Comparison of ENCODE assay signal across 18 mouse cellular contexts in genomic region chr16:12518264-12518663, GRCm38 (mm10).
DNase-seq lines count a peak whose midpoint lies in the region; ATAC-seq and TF ChIP-seq lines count a peak whose summit lies in the region.
"Had no signal": no experiment of that assay in that cellular context is flagged by ENCODE, and none has a peak within 500 bp of the region (broad histone marks: within the 10 kb centered on the region; RNA-seq: fewer than 3 reads in every experiment).

No protein-coding gene starts in this region.

- H3K27me3 ChIP-seq in CH12.LX (replicated peaks), result peaks cover 7% of the 10 kb centered on the region
- no peaks in the 10 kb centered on the region for H3K27me3 ChIP-seq in liver, embryonic 12.5 days (replicated peaks)

- 61% methylated on average over 7 of the region's 7 CpGs for WGBS in liver, embryonic 12.5 days (ENCODE audit: insufficient replicate concordance)

- no peaks in the 10 kb centered on the region for H3K9me3 ChIP-seq in CH12.LX (replicated peaks; ENCODE audit: low read length)
- H3K9me3 ChIP-seq in liver, embryonic 12.5 days (replicated peaks), result no peaks in the 10 kb centered on the region
- H3K9me3 ChIP-seq: G1E had no signal

- TF ChIP-seq RAD21 in CH12.LX (IDR thresholded peaks at IDR 0.05; ENCODE audit: low read depth, low read length), result no peak

- no peak overlapping the region for H3K27ac ChIP-seq in CH12.LX (ENCODE audit: insufficient read depth, low read depth)
- H3K27ac ChIP-seq in liver, embryonic 12.5 days, result no peak overlapping the region

- in situ Hi-C loops in CH12.LX (cut with MboI; ENCODE audit: low pct_ligation_motif_present, low pct_unique_long_range_greater_than_20kb, low sequenced_read_pairs), result no loop called here

- H3K4me1 ChIP-seq in CH12.LX (ENCODE audit: control insufficient read depth in 1 of 2, insufficient read depth in 2 of 2), result peaks cover 0 to 25% of the 10 kb centered on the region in 2 experiments; a peak in 2 of 4 replicates
- no peaks in the 10 kb centered on the region for H3K4me1 ChIP-seq in liver, embryonic 12.5 days

- no peak for TF ChIP-seq POLR2A in CH12.LX (IDR thresholded peaks at IDR 0.05; ENCODE audit: low read depth, low read length)

- H3K36me3 ChIP-seq in CH12.LX (replicated peaks in 1 of 2; ENCODE audit: control insufficient read depth in 1 of 2, insufficient read depth in 1 of 2, low read length in 1 of 2), result no peaks in the 10 kb centered on the region
- no peaks in the 10 kb centered on the region for H3K36me3 ChIP-seq in liver, embryonic 12.5 days
- H3K36me3 ChIP-seq: G1E had no signal

- peak overlapping the region; percentile 55; the same call in 1 of the 2 replicates for H3K4me2 ChIP-seq in CH12.LX (ENCODE audit: insufficient read depth, low read depth, poor library complexity, severe bottlenecking)
- no peak overlapping the region for H3K4me2 ChIP-seq in liver, embryonic 12.5 days

- peak; percentile 28 for DNase-seq in CH12.LX (ENCODE audit: extremely low read depth)
- DNase-seq: adrenal gland, adult 2 months; adrenal gland, adult 8-10 months; adrenal gland, postnatal 10 days; adrenal gland, postnatal 14 days; adrenal gland, postnatal 25 days; adrenal gland, postnatal 36 days; B cell, adult 2 months; cerebellum, adult 11 months; cerebellum, adult 11-12 months; cerebellum, adult 18-20 months; cerebellum, adult 2 months; cerebellum, adult 8-10 months had no signal

- TF ChIP-seq EP300 in CH12.LX (IDR thresholded peaks at IDR 0.05; ENCODE audit: low read length), result peak; percentile 75

- no peaks in the 10 kb centered on the region for H3K79me2 ChIP-seq in CH12.LX (replicated peaks; ENCODE audit: control insufficient read depth, extremely low read depth, insufficient read depth, poor library complexity, severe bottlenecking)

- no peak for ATAC-seq in liver, embryonic 12.5 days
- ATAC-seq: activated CD4-positive, CD25-positive, alpha-beta regulatory T cell, adult 4 months; CD4-positive, CD25-positive, alpha-beta regulatory T cell, adult 4 months; Patski had no signal

- no peak overlapping the region for H3K4me3 ChIP-seq in CH12.LX (replicated peaks in 1 of 3; ENCODE audit: low read depth in 2 of 3, low read length in 2 of 3, poor library complexity in 1 of 3)
- no peak overlapping the region for H3K4me3 ChIP-seq in liver, embryonic 12.5 days

- H3K9ac ChIP-seq in CH12.LX (ENCODE audit: insufficient read depth, low read depth), result no peak overlapping the region
- H3K9ac ChIP-seq in liver, embryonic 12.5 days, result no peak overlapping the region

- dilution Hi-C loops in CH12.LX (cut with MboI; ENCODE audit: extremely low pct_ligation_motif_present, extremely low pct_unique_long_range_greater_than_20kb, low sequenced_read_pairs), result no loop called here

- TF ChIP-seq CTCF in CH12.LX (conservative IDR thresholded peaks at IDR 0.05 in 1 of 2, IDR thresholded peaks at IDR 0.05 in 1 of 2; ENCODE audit: low read depth in 2 of 2, low read length in 2 of 2), result no peak

TF ChIP-seq in CH12.LX, 34 proteins besides CTCF, POLR2A, EP300 and RAD21:
- TF ChIP-seq CHD2 (IDR thresholded peaks at IDR 0.05; ENCODE audit: low read length) (no peak), IRF4 (IDR thresholded peaks at IDR 0.05; ENCODE audit: low read depth, low read length) (peak; percentile 89)
